Mouse (Mus musculus): ENCODE data around the gene Rnf151.
A peak's percentile ranks its signal among the peaks of the same experiment; 100 is the strongest.

The Rnf151 gene

DNA sequence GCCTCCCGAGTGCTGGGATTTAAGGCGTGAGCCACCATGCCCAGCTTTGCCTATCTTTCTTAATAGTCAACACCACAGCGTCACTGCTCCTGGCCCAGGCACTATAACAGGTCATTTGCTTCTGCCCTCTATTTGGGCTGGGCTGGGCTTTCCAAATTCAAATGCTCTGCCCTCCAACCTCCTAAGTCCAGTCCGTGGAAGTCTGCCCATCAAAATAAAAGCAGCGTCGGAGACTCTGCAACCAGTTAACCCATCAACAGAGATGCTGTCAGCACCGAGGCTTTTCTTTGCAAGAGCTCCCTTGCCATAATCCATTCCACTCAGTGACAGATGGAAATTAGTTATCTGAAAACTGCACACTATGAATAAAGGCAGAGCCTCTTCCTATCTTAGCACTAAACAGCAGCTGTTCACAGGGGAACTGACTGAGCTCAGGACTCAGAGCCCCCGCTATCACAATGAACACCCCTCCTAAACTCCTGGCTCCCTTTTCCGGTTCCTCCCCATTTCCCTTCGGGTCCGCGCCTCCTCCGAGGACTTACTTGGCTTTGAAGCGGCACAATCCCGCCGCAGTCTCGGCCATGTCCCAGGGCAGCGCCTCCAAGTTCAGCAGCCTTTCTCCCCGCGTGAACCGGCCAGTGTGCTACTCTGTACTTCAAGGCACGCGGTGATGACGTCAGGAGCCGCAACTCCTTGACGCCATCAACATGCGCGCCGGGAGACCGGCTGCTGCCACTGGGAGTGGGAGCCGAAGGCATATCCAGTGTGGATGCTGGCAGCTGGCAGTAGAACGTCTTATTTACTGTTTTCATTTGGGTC is 10.7 kb downstream of the Rnf151 start, which contains the start of gene Tbl3:
Tbl3 (minus strand) TSS at position 679 of the 819 bp plus-strand sequence.
- DNase-seq (ENCODE audit: low read depth, low spot score), result peak; percentile 96

DNA sequence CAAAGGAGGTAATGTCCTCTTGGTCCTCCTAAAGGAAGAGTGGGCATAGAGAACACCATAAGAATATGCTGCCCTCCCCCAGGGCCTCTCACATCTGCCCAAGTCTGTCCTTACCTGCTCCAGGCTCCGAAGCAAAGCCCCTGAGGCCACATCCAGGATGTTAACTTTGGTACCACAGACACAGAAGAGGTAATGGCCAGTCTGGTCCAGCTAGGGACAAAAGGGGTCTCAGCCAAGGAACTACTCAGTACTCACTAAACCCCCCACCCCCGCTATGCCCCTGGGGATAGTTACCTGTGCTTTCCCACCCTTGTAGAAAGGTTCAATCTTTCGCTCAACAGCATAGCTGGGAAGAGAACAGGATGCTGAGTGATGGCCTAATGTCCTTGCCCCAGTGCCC is 12.0 kb downstream of the Rnf151 start:
- DNase-seq (ENCODE audit: low read depth, low spot score), result no peak

DNA sequence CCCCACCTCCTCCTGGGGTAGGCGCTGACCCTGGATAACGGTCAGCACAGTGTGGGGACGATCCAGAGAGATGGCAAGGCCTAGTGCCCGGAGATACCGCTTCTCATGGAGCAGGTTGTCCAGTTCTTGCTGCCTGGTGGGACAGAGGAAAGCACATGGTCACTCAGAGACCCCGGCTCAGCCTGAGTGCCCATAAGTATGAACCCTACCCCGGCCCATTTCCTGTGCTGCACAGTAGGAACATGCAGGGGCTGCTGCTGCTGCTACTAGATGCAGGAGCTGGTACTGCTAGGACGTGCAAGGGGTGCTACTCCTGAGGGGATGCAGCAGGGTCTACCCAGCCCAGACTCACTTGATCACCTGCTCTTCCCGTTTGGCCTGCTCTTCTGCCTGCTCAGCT is 16.6 kb downstream of the Rnf151 start:
- no peak for DNase-seq (ENCODE audit: low read depth, low spot score)

DNA sequence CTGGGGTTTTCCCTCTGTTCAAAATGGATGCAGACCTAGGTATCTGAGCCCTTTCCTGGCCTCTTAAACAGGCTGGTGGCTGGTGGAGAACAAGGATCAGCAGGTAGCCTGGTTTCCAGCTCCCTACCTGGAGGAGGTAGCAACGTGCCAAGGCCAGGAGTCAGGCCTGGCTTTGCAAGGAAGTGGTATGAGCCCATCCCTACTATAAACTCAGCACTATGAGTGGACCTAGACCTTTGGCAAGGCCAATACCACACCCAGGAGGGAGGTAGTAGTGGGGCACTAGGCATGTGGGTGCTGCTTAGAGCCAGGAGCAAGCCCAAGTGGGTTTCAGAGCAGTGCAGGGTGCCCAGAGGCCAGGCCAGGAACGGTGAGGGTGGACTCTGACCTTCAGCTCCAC is 18.4 kb downstream of the Rnf151 start:
- DNase-seq (ENCODE audit: low read depth, low spot score), result no peak

DNA sequence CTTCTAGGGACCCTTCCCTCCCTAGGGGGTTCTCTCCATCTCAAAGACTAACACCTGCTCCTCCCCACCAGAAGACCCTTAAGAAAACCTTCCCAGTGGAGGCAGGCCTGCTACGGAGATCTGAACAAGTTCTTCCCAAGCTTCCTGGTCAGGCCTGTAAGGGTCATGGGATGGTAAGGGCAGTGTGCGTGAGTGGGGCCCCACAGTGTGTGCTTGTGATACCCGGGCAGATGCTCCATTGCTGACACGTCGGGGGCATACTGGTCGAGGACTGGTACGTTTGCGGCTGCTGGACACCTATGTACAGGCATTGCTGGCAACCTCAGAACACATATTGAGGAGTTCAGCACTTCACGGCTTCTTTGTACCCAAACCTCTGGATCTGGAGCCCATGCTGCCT is 19.1 kb downstream of the Rnf151 start:
- no peak for DNase-seq (ENCODE audit: low read depth, low spot score)

DNA sequence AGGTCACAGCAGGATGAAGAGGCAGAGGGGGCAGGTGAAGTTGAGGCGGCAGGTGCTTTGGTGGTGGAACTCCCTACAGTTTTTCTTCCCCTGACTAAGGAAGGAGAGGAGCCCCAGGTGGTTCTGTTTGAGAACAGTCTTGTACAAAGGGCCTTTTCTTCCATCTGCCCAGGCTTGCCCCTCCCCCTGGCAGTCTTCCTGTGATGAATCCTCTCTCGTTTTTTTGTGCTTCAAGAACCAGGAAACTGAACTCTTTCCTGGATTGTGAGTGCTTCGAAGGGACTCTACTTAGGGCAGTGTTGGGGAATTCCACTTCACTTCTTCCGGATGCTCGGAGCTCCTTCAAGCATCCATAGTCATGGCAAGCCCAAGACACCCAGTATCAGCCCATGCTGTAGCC is 19.9 kb downstream of the Rnf151 start:
- DNase-seq (ENCODE audit: low read depth, low spot score), result peak; percentile 68

DNA sequence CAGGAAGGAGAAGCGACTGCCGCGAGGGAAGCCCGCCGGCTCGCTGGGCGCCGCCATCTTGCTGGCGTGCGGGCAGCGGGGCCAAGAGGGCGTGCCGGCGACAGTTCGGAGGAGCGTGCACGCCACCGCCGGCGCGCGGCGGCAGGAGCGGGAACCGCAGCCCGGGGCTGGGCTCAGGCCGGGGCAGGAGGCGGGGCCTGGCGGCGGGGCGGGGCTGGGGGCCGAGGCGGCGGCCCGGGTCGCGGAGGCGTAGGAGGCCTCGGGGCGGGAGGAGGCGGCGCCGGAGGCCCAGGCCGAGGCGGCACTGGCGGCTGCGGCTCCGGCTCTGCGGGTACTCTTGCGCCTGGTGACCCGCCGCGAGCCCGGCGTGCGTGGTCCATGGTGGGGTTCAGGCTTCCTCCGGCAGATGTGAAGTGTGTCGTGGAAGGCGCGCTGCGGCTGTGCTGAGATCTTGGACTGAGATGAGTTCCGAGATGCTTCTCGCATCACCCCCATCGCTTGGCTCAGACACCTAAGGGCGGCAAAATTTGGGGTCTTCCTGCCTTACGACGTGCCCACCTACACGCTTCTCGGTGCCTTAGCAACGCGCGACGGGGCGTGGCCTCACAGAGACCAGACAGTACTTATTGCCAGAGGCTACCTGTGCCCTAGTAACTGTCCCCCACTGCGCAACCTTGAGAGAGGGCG is 21.7 kb downstream of the Rnf151 start, which contains the start of the genes Gfer and Noxo1:
Gfer (minus strand) TSS at position 146 of the 687 bp plus-strand sequence.
Noxo1 (plus strand) TSS at position 224 of the 687 bp plus-strand sequence.
- DNase-seq (ENCODE audit: low read depth, low spot score), result peak; percentile 90

DNA sequence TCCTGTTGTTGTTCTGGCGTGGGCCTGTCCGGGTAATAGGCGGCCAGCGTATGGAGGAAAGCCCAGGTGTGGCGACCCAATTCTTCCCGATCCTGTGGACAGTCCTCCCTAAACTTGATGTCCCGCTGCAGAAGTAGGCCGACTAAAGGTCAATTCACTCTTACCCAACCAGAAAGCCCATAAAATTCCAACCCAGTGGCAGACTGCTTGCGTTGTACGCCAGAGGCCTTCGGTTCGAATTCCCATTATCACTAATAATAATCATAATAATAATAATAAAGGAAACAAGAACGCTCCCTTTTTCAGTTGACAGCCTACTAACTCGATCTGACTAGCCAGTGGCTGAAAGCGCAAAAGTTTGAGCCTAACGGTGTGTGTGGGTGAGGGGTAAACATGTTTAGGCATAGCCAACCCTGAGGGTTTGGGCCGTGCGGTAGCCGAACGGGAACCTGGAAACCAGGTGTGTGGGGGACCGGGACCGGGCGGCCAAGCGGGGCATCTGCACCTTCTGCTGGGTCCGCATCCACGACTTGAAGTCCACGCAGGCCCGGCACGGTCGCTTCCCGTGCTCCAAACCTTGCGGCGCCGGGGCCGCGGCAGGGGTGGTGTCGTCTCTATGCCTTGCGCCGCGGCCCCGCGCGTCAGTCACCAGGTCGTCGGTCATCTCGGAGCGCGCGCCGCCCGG is 22.4 kb downstream of the Rnf151 start:
- no peak for DNase-seq (ENCODE audit: low read depth, low spot score)

DNA sequence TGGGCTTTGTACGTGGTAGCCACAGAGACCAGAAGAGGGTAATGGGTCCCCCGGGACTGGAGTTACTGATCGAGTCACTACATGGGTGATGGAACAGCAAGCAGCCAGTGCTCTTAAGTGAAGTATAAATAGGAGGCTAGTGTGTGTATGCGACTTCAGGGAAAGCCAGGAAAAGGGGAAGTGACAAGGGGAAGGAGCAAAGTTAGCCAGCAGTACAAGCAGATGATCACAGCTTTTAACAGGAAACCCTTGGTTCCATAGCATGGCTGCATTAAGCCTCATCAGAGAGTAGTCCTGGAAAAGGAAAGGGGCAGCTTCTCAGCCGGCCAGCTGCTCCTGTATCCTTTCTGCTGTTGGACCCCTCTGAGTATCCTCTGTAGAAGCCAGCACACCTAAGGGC is 25.5 kb downstream of the Rnf151 start:
- no peak for DNase-seq (ENCODE audit: low read depth, low spot score)

DNA sequence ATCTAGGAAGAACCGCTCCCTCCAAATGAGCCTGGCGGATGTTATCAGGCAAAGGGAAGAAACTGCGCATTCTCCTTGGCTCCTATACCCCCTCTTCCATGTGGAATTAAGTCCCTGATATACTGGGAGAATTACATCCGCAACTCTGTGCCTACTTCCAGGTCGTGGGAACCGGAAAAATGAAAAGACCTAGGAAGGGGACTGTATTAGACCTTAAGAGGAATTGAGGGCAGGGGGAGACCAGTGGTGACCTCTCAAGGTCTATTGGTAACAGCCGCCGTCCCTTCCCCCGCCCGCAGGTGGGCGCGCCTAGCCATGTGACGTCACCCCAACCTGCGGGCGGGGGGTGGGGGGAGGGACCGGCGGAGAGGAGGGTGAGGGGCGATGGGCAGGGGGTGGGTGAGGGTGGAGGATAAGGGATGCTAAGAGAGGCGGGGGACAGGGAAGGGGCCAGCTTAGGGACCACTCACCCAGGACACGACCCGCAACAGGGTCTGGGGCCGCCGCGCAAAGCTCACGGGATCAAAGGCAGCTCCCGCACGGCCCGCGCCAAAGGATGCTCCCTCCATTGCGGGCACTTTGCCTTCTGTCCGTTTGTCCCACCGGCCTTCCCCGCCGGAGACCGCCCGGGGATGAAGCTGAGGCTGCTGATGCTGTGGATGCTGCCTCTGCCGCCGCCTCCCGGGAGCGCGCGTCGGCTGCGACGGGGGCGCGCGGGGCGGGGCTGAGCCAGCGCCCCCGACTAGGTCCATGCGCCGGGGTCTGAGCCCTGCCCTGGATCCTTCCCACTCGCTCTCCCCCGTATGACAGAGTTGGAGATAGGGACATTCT is 28.4 kb downstream of the Rnf151 start, which contains the start of gene Syngr3:
Syngr3 (minus strand) TSS at position 705 of the 831 bp plus-strand sequence.
- no peak for DNase-seq (ENCODE audit: low read depth, low spot score)

DNA sequence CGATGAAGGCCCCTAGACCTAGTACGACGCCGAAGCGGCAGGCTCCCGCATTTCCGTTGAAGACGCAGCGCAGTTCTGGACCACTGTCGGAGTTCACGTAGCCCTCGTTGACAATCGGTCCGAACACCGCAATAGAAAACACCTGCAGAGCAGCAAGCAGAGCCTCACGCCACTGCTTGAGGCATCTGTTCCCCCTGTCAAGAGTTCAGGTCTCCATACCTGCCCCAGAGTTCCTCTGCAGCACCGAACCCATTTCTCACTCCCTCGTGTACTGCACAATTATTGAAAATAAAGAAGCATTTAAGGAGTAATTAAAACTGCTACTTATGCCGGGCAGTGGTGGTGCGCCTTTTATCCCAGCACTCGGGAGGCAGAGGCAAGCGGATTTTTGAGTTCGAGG is 30.3 kb downstream of the Rnf151 start:
- DNase-seq (ENCODE audit: low read depth, low spot score), result no peak

DNA sequence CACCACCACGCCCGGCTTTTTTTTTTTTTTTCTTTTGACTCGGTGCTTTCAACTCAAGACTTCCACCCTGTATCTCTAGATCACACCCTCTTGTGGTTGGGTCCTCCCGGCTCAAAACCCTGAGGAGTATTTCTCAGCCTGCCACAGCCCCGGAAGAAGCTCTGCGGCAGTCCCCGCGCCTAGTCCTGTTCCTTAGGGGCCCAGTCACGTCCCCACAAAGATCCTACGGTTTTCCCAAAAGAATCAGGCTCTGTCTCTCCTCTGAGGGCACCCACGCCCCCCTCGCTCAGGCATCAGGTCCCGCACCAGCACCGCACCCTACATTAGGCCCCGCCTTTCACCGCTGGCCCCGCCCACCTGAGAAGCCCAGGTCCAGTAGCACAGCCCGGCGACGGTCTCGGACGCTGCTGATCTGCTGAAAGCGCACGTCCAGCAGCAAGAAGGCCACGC is 30.7 kb downstream of the Rnf151 start:
- DNase-seq (ENCODE audit: low read depth, low spot score), result peak; percentile 68

DNA sequence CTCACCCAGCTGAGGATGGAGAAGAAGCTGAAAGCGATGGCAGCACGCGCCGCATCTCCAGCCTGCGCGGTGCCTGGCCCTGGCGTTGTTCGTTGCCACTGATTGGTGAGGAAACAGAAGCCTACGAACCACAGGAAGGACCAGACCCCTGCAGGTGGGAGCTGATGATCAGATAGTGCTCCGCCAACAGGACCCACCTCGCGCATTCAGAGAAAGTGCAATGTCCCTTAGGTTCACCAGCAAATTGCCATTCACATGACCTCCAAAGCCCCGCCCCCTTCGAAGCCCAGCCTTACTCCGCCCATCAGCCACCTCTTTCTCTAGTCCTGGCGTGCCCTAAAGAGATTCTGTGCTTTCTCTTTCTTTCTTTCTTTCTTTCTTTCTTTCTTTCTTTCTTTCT is 31.3 kb downstream of the Rnf151 start:
- peak; percentile 89 for DNase-seq (ENCODE audit: low read depth, low spot score)

DNA sequence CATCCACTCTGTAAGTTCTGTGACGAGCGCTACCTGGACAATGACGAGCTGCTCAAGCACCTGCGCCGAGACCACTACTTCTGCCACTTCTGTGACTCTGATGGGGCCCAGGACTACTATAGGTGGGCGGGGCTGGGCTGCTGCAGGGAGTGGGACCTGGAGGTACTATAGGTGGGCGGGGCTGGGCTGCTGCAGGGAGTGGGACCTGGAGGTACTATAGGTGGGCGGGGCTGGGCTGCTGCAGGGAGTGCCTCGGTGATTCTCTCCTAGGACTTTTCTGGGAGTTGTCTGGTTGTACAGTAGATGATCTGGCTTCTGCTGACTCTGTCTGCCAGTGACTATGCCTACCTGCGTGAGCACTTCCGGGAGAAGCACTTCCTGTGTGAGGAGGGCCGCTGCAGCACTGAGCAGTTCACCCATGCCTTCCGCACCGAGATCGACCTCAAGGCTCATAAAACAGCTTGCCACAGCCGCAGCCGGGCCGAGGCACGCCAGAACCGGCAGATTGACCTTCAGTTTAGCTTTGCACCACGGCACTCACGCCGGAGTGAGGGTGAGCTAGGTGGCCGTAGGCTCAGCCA is 40.3 kb downstream of the Rnf151 start:
- DNase-seq (ENCODE audit: low read depth, low spot score), result peak; percentile 78

DNA sequence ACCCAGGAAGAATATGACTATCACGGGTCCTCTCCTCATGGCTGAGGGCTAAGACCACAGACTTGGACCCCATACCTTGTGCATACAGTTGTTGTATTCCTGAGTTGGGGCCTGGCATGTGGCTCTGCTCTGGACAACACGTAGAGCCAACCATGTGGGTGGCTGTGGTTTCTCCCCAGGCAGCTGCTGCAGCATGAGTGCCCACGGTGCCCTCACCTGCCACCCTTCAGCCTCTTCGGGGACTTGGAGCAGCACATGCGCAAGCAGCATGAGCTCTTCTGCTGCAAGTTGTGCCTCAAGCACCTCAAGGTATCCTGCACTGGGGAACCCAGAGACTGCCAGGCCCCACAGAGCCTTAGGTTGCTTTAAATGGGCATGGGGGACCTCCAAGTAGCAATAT is 41.0 kb downstream of the Rnf151 start:
- no peak for DNase-seq (ENCODE audit: low read depth, low spot score)

DNA sequence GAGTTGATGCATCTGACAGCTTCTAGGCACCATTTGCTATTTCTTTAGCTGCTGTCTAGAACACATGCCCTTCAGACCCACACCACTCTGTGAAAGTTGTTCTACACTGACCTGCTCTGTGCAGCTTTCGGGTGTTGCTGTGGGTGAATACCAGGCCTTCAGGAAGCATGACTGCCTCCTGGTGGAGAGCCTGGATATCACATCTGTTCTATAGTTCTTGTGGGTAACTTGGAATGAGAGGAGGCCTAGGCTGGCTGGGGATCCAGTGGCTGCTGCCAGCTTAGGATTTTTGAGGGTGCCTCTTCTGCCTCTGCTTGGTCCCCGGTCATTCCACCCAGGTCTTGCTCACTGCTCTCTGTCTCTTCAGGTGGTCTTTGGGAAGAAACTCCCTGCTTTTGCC is 41.7 kb downstream of the Rnf151 start:
- DNase-seq (ENCODE audit: low read depth, low spot score), result peak; percentile 91

DNA sequence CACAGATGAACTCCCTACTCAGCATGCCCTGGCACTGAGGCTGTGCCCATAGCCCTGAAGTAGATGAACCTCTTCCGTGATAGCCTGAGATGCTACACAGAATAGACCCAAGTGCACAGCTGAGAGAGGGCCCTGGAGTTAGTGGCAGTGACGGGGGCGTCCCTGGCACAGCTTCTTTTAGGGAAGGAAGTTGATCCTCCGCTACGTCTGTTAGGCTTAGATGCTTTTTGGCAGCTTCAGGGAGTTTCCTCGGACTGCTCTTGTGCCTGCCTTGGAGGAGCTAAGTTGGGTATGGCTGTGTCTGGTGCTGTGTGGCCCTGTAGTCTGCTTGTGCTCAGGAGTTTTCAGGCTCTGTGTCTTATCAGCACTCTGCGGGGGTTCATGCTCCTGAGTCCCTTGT is 43.6 kb downstream of the Rnf151 start:
- DNase-seq (ENCODE audit: low read depth, low spot score), result no peak

DNA sequence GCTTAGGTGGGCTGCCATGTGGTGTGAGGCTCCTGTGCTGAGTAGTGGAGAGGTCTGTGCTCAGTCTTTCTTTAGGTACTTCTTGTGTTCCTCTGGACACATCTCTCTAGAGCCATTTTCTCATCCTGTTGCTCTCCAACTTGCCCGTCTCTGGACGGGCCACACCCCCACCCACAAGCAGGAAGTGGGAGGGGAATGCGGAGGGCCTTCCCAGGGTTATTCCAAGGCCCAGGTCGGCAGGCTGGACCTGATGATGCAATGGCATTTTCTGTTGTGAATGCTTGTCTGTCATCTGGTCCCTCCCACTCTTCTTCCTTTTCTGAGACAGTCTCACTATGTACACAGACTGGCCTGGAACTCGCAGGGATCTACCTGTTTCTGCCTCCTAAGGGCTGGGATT is 45.7 kb downstream of the Rnf151 start:
- DNase-seq (ENCODE audit: low read depth, low spot score), result peak; percentile 86

DNA sequence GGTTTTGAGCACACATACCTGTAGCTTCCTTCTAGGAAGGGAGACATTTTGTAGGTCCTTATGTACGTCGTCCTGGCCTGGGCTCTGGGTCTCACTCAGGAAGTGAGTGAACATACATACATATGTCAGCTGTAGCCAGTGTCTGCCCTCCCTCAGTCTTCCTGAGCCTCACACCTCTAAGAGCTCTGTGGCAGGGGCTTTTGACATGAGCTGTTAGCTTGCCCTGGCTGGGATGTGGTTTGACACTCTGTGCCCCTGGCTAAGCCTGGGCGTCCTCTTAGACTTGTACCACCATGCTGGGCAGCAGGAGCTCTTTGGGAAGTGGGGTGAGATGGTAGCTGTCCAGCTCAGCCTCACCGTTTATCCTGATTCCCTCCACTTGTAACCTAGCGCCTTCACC is 46.5 kb downstream of the Rnf151 start:
- no peak for DNase-seq (ENCODE audit: low read depth, low spot score)

DNA sequence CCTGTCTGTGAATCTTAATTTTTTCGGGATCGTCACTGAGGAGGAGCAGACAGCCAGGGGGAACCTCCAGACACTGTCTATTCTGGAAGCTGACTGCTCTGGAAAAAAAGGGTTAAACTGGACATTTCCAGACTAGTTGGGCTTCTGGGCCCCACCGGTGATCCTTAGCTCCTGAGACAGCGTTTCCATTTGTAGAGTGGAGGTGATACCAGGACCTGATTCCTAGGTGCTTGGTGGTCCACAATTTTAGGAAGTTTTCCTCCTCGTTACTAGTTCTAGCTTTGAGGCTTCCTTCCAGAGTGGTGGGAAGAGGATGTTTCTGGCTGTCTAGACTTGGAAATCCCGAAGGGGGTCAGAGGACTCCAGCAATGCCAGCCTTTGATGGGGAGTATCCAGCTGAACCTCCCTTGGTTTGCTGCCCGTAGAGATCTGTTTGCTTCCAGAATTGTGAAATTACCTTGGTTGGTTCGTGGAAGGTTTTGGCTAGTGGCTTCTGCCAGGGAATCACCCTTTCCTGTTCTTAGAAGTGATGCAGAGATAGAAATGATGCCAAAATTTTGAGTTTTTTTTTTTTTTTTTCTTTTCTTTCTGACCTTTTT is 47.5 kb downstream of the Rnf151 start:
- DNase-seq (ENCODE audit: low read depth, low spot score), result no peak
